Mouse (Mus musculus) forebrain, embryonic 13.5 days (tissue): Measurements from ENCODE around the gene Cideb. TPM values are rescaled to one million over a fixed set of nuclear protein-coding genes. Genes with fewer than 3 reads are reported as not detected.
A peak's percentile ranks its signal among the peaks of the same experiment; 100 is the strongest.

Experiments
- ATAC-seq: fragments of 200-750 bp; cut with Nextera tagmentation; 2 replicates; pipeline ENCODE4 v1.8.0; 2017
- H3K27ac ChIP-seq: fragments of 300-500 bp; sonication (generic); 2 replicates; pipeline ENCODE4 v1.5.1; 2015; ENCODE audit warnings: inconsistent platforms, mild to moderate bottlenecking, moderate library complexity
- H3K27me3 ChIP-seq: fragments of 300-500 bp; sonication (generic); 2 replicates; pipeline ENCODE4 v1.6.1; 2015; ENCODE audit warnings: mild to moderate bottlenecking, inconsistent platforms
- H3K36me3 ChIP-seq: fragments of 300-500 bp; sonication (generic); 2 replicates; pipeline ENCODE4 v1.6.1; 2015; ENCODE audit warnings: mild to moderate bottlenecking, inconsistent platforms; ENCODE audit not compliant: poor library complexity, severe bottlenecking
- H3K4me1 ChIP-seq: fragments of 300-500 bp; sonication (generic); 2 replicates; pipeline ENCODE4 v1.6.1; 2015; ENCODE audit warnings: inconsistent platforms
- H3K4me2 ChIP-seq: fragments of 300-500 bp; sonication (generic); 2 replicates; pipeline ENCODE4 v1.6.1; 2015; ENCODE audit warnings: inconsistent platforms, mild to moderate bottlenecking, moderate library complexity
- H3K4me3 ChIP-seq: fragments of 300-500 bp; sonication (generic); 2 replicates; pipeline ENCODE4 v1.5.1; 2015; ENCODE audit warnings: mild to moderate bottlenecking, inconsistent platforms
- H3K9ac ChIP-seq: fragments of 300-500 bp; sonication (generic); 2 replicates; pipeline ENCODE4 v1.6.1; 2015; ENCODE audit warnings: mild to moderate bottlenecking, inconsistent platforms
- H3K9me3 ChIP-seq: fragments of 300-500 bp; sonication (generic); replicated peaks from 2 replicates; pipeline ENCODE4 v1.6.1; 2016; ENCODE audit warnings: inconsistent platforms
- WGBS: fragments of 180-500 bp; shearing (Covaris S2); methylation state at CpG from one replicate; pipeline ENCODE4 v1.1.7; 2015; 5-methylcytosine and 5-hydroxymethylcytosine counted together
- polyA plus RNA-seq: library from polyadenylated mRNA; unstranded; fragments of >200 nt; fragmentation: Nextera tagmentation; extraction: Ambion mirVana; gene quantifications from 2 replicates; pipeline ENCODE4 v1.2.1, GENCODE M21; 2015

Cideb gene
- polyA plus RNA-seq, 1 experiment from 2014 or later, result 0.23 TPM

DNA sequence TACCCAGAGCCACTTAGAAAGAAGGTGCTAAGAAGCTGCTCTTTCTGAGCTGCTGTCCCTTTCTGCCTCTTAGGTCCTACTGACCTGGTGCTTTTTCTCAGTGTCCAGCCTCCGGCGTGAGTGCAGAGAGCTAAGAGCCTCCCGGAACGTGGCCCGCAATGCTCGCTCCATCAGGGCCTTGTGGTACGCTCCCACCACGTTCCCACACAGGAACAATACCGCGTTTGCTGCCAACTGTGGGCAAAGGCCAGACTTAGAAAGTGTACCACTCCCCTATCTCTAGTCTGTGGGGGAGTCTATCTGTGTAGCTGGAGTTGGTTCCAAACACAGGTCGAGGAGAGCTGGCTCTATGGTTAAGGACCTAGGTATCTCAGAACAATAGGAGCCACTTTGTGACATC lies 22.5 kb upstream of the Cideb start:
- Histone ChIP-seq H3K36me3 (no peaks in the 10 kb centered on the region), H3K4me2 (no peak overlapping the region), H3K9me3 (no peaks in the 10 kb centered on the region), H3K27me3 (peaks cover 62% of the 10 kb centered on the region), H3K4me3 (no peak overlapping the region), H3K9ac (no peak overlapping the region), H3K4me1 (peaks cover 16% of the 10 kb centered on the region), H3K27ac (no peak overlapping the region)
- ATAC-seq, result no peak; the same call in 1 of the 2 replicates
- WGBS, result 81% methylated on average over 11 of the region's 11 CpGs

DNA sequence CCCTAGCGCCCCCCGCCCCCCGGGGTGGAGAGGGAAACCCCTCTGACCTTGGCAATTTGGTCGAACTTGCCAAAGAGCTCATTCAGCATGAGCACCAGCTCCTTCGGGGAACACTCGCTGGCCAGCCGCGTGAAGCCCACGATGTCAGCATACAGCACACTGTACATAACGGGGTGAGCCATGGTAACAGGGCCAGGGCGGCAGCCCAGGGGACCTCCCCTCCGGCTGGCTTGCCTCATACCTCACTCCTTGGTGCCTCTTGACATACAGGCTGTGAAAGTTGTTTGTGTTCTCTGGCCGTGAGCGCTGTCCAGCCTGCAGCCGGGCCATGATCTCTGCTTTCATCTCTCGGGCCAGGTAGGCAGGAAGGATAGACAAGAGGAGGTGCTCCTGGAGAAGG lies 21.4 kb upstream of the Cideb start:
- no peaks in the 10 kb centered on the region for H3K36me3 ChIP-seq
- H3K9me3 ChIP-seq, result no peaks in the 10 kb centered on the region
- H3K9ac ChIP-seq, result no peak overlapping the region
- no peak overlapping the region for H3K4me3 ChIP-seq
- WGBS, result 66% methylated on average over 16 of the region's 16 CpGs
- no peak for ATAC-seq
- no peak overlapping the region for H3K27ac ChIP-seq
- H3K4me2 ChIP-seq, result no peak overlapping the region
- H3K27me3 ChIP-seq, result peaks cover 57% of the 10 kb centered on the region
- H3K4me1 ChIP-seq, result peaks cover 16% of the 10 kb centered on the region

DNA sequence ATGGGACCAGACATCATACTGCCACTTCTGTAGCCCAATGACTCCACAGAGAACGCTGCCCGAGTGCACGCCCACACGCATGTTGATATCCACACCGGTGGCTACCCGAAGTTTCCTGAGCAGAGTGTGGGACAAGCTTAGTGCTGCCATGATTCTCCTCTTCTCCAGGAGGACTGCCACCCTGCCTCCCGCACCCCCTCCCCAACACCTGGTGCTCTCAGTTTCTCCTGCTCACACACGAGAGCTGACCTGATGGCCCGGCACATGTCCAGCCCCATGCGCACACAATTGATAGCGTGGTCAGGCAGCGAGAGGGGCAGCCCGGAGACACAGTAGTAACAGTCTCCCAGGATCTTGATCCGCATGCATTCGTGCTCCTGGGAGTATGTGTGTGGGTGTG lies 20.4 kb upstream of the Cideb start:
- no peak overlapping the region for H3K9ac ChIP-seq
- WGBS, result 93% methylated on average over 15 of the region's 15 CpGs
- no peaks in the 10 kb centered on the region for H3K9me3 ChIP-seq

DNA sequence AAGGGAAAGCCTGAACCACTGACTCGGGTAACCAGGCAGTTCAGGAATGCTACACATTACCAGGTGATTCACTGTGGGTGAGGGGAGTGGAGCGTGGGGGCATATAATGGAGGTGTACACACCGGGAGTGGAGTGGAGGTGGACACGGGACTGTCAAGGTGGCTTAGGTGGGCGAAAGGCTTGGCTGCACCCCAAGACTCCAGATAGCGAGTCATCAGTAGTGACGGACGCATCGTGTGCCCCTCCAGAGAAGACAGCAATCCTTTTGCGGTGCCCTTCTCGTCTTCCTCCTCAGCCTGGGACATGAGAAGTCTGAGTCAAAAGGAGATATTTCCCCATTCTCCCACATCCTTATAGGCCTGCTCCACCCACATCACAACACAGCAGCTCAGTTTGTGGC lies 19.5 kb upstream of the Cideb start:
- H3K4me2 ChIP-seq, result no peak overlapping the region
- ATAC-seq, result no peak
- no peaks in the 10 kb centered on the region for H3K36me3 ChIP-seq
- no peak overlapping the region for H3K4me3 ChIP-seq
- peaks cover 51% of the 10 kb centered on the region for H3K27me3 ChIP-seq
- no peaks in the 10 kb centered on the region for H3K9me3 ChIP-seq
- no peak overlapping the region for H3K27ac ChIP-seq
- no peak overlapping the region for H3K9ac ChIP-seq
- WGBS, result 88% methylated on average over 11 of the region's 11 CpGs
- H3K4me1 ChIP-seq, result peaks cover 6% of the 10 kb centered on the region; the same call in 1 of the 2 replicates

More for the DNA sequence above, 20.4 kb upstream of the Cideb start:
- no peak overlapping the region for H3K4me3 ChIP-seq
- no peak overlapping the region for H3K27ac ChIP-seq
- peaks cover 53% of the 10 kb centered on the region for H3K27me3 ChIP-seq
- no peak for ATAC-seq
- no peak overlapping the region for H3K4me2 ChIP-seq
- no peaks in the 10 kb centered on the region for H3K36me3 ChIP-seq
- H3K4me1 ChIP-seq, result peaks cover 13% of the 10 kb centered on the region

DNA sequence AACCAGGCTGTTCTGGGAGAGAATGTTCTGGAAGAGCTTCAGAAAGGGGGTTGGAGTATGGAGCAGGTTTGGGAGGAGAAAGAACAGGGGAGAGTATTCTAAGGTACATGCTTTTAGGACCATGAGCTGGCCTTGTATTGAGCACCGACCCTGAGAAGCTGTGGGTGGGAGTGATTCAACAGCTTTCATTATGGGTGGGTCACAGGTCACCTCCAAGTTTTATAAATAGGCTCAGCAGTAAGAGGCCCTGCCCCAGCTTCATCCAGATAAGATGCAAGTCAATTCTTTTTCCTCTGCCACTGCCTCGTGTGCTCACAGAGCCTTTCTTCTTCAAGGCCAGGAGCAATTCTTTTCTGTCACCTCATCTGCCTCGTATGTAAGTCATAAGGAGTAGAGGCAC lies 18.9 kb upstream of the Cideb start:
- ATAC-seq, result no peak
- Histone ChIP-seq H3K36me3 (no peaks in the 10 kb centered on the region), H3K4me2 (no peak overlapping the region), H3K27ac (no peak overlapping the region), H3K4me3 (no peak overlapping the region), H3K4me1 (peaks cover 6% of the 10 kb centered on the region; the same call in 1 of the 2 replicates), H3K9ac (no peak overlapping the region), H3K27me3 (peaks cover 44% of the 10 kb centered on the region), H3K9me3 (no peaks in the 10 kb centered on the region)
- WGBS, result 53% methylated on average over 3 of the region's 3 CpGs

DNA sequence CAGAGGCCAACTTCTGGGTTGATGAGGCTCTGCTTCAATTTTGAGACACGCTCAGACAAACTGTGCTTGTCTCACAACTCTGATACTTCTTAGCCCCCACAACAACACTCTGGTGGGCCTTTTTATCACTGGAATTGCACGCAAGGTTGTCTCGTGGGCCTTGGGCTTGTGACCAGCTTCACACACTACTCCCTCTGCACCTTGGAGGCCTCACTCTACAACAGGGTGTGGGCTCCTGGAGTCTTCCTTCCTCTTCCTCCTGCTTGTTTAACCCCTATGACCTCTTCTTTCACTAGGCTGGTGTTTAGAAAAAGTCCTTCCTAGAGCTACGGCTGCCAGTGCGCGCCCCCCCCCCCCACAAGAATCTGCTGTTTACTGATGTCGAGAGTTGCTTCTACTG lies 18.5 kb upstream of the Cideb start:
- ATAC-seq, result no peak
- H3K4me3 ChIP-seq, result no peak overlapping the region
- H3K9ac ChIP-seq, result no peak overlapping the region
- H3K9me3 ChIP-seq, result no peaks in the 10 kb centered on the region
- no peak overlapping the region for H3K4me2 ChIP-seq
- H3K4me1 ChIP-seq, result peaks cover 4% of the 10 kb centered on the region; the same call in 1 of the 2 replicates
- peaks cover 40% of the 10 kb centered on the region for H3K27me3 ChIP-seq
- H3K36me3 ChIP-seq, result no peaks in the 10 kb centered on the region
- H3K27ac ChIP-seq, result no peak overlapping the region
- 76% methylated on average over 7 of the region's 7 CpGs for WGBS

DNA sequence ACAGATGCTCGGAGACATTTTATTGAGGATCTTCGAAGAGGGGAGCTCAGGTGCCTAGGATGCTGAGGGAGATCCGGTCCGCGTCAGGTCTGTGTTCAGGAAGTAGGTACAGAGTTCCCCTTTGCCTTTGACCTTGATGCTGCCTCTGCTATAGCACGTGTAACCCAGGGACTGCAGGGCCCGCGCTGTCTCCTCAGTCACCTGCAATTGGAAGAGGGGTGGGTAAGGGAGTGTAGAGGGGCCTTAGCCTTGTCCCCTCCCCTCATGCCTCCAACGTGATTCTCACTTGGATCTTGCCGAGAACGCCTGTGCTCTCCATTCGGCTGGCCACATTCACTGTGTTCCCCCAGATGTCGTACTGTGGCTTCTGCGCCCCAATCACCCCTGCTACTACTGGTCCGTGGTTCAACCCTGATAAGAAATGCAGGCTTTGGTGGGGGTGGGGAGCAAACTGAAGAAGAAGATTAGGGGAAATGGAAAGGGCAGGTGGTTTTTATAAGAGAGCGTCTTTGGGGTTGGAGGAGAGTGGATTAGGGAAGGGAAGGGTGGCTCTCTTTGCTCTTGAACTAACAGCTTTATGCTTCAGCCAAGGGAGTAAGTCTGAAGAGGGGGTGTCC lies 10.9 kb upstream of the Cideb start:
- WGBS, result 75% methylated on average over 16 of the region's 16 CpGs
- no peaks in the 10 kb centered on the region for H3K9me3 ChIP-seq
- H3K4me3 ChIP-seq, result no peak overlapping the region
- peaks cover 7% of the 10 kb centered on the region; the same call in 1 of the 2 replicates for H3K4me1 ChIP-seq
- H3K36me3 ChIP-seq, result no peaks in the 10 kb centered on the region
- peaks cover 71% of the 10 kb centered on the region for H3K27me3 ChIP-seq
- H3K4me2 ChIP-seq, result no peak overlapping the region
- no peak overlapping the region for H3K9ac ChIP-seq
- ATAC-seq, result no peak
- H3K27ac ChIP-seq, result no peak overlapping the region

DNA sequence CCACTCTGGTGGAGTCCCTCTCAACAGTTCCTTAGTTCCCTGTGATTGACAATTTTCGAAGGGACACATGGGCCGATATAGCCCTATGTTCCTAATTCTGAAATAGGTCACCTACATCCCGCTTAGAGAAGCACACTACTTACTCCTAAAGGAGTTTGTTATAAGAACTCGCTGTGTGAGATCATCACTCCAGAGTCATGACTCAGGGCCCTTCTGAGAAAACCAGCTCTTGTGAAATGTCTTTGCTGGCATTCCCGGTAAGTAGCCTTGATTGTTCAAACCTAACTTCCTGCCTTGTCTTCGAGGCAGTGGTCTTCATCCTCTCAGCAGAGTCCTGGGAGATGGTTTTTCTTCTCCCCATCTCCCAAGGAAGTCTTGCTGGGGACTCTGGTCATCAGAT lies 10.3 kb upstream of the Cideb start:
- peaks cover 71% of the 10 kb centered on the region for H3K27me3 ChIP-seq
- H3K36me3 ChIP-seq, result no peaks in the 10 kb centered on the region
- WGBS, result 87% methylated on average over 6 of the region's 6 CpGs
- H3K27ac ChIP-seq, result no peak overlapping the region
- H3K4me2 ChIP-seq, result no peak overlapping the region
- peaks cover 7% of the 10 kb centered on the region; the same call in 1 of the 2 replicates for H3K4me1 ChIP-seq
- no peak for ATAC-seq
- no peak overlapping the region for H3K4me3 ChIP-seq
- H3K9me3 ChIP-seq, result no peaks in the 10 kb centered on the region
- no peak overlapping the region for H3K9ac ChIP-seq

DNA sequence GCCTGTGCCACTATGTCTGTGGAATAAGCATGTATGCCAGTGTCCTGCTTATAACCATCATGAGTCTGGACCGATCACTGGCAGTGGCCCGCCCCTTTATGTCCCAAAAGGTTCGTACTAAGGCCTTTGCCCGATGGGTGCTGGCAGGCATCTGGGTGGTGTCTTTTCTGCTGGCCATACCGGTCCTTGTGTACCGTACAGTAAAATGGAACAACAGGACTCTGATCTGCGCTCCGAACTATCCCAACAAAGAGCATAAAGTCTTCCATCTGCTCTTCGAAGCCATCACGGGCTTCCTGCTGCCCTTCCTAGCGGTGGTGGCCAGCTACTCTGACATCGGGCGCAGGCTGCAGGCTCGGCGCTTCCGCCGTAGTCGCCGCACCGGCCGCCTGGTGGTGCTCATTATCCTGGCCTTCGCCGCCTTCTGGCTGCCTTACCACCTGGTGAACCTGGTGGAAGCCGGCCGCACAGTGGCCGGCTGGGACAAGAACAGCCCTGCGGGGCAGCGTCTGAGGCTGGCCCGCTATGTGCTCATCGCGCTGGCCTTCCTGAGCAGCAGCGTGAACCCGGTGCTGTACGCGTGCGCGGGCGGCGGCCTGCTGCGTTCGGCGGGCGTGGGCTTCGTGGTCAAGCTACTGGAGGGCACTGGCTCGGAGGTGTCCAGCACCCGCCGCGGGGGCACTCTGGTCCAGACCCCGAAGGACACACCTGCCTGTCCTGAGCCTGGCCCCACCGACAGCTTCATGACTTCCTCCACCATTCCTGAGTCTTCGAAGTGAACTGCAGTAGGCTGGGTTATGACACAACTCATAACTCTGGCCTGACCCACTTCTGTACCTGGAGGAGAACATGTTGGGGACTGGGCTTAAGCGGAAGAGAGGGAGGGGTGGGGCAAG lies 9.5 kb upstream of the Cideb start:
- no peak overlapping the region for H3K27ac ChIP-seq
- no peaks in the 10 kb centered on the region for H3K36me3 ChIP-seq
- H3K4me2 ChIP-seq, result peak overlapping the region; percentile 86
- peak overlapping the region; percentile 71 for H3K9ac ChIP-seq
- H3K4me3 ChIP-seq, result peak overlapping the region; percentile 47
- peaks cover 7% of the 10 kb centered on the region; the same call in 1 of the 2 replicates for H3K4me1 ChIP-seq
- WGBS, result 11% methylated on average over 52 of the region's 52 CpGs
- H3K9me3 ChIP-seq, result no peaks in the 10 kb centered on the region
- H3K27me3 ChIP-seq, result peaks cover 73% of the 10 kb centered on the region
- ATAC-seq, result peak; percentile 62; the same call in 1 of the 2 replicates

DNA sequence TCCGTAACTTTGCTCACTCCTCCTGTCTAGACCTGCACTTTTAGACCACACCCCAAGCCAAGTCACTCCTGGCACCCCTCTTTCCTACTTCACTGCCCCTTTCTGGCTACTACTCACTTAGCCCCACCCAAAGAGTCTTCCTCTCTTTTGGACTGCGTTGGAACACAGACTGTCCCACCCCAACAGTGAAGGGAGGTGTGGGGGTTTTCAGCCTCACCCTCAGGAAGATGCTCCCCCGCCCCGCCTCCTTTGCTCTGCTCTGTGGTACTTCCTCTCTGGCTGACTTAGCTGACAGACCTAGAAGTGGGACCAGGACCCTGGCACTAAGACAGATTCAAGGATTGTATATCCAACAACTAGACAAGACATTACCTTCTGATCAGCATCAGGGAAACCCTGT lies 7.4 kb upstream of the Cideb start, which contains the start of gene Ltb4r1:
Gene Ltb4r1, plus strand, starts transcription at position 267 of the 400 bp plus-strand sequence.
- 68% methylated on average over 4 of the region's 4 CpGs for WGBS
- H3K36me3 ChIP-seq, result no peaks in the 10 kb centered on the region
- H3K27ac ChIP-seq, result no peak within 1 kb of the TSS
- peaks cover 15% of the 10 kb centered on the region for H3K4me1 ChIP-seq
- H3K4me3 ChIP-seq, result no peak within 1 kb of the TSS
- H3K4me2 ChIP-seq, result no peak within 1 kb of the TSS
- no peak for ATAC-seq
- H3K9me3 ChIP-seq, result no peaks in the 10 kb centered on the region
- no peak within 1 kb of the TSS for H3K9ac ChIP-seq
- peaks cover 90% of the 10 kb centered on the region for H3K27me3 ChIP-seq

DNA sequence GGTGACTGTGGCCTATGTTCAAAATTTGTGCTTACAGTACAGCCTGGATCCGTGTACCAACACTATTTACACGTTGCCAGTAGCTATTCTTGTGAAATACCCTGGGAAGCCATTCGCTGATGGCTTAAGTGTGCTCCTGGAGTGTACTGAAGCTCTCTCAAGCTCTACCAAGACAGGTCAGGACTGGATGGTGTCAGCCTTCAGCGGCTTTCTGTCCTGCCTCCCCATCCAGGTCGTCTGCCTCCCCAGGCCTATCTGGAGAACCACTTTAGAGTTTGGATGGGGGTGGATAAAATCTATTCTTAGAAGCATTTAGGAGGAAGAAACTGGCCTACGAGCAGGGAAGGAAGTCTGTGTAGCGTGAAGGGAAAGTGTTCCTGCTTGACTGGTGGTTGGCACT lies 4.9 kb upstream of the Cideb start:
- WGBS, result 63% methylated on average over 7 of the region's 7 CpGs
- no peak for ATAC-seq
- no peak overlapping the region for H3K4me2 ChIP-seq
- H3K36me3 ChIP-seq, result no peaks in the 10 kb centered on the region
- H3K9me3 ChIP-seq, result no peaks in the 10 kb centered on the region
- H3K9ac ChIP-seq, result no peak overlapping the region
- no peak overlapping the region for H3K4me3 ChIP-seq
- peaks cover 14% of the 10 kb centered on the region for H3K4me1 ChIP-seq
- H3K27ac ChIP-seq, result no peak overlapping the region
- peaks cover 72% of the 10 kb centered on the region for H3K27me3 ChIP-seq
